Mouse (Mus musculus) forebrain, embryonic 11.5 days (tissue): ENCODE data around the gene Syne2. TPM values are rescaled to one million over a fixed set of nuclear protein-coding genes. Genes with fewer than 3 reads are reported as not detected.

Experiments used
- ATAC-seq: fragments of 200-750 bp; cut with Nextera tagmentation; replicated peaks from 2 replicates; pipeline ENCODE4 v1.8.0; 2017; ENCODE audit warnings: moderate TSS enrichment; ENCODE audit not compliant: low FRiP score
- DNase-seq: peaks from one replicate; pipeline ENCODE4 v3.0.0-alpha.2; 2017; ENCODE audit warnings: low spot score
- H3K27ac ChIP-seq: fragments of 300-500 bp; sonication (generic); 2 replicates; pipeline ENCODE4 v1.5.1; 2014; ENCODE audit warnings: low read depth, low read length
- H3K27me3 ChIP-seq: fragments of 300-500 bp; sonication (generic); 2 replicates; pipeline ENCODE4 v1.6.1; 2014; ENCODE audit warnings: mild to moderate bottlenecking, low read length, mixed read lengths; ENCODE audit not compliant: control insufficient read depth, insufficient read depth
- H3K36me3 ChIP-seq: fragments of 300-500 bp; sonication (generic); 2 replicates; pipeline ENCODE4 v1.6.1; 2014; ENCODE audit warnings: mild to moderate bottlenecking, low read length, moderate library complexity, mixed read lengths; ENCODE audit not compliant: control insufficient read depth, insufficient read depth
- H3K4me1 ChIP-seq: fragments of 300-500 bp; sonication (generic); replicated peaks from 2 replicates; pipeline ENCODE4 v1.6.1; 2014; ENCODE audit warnings: low read length, mixed read lengths; ENCODE audit not compliant: control insufficient read depth, insufficient read depth
- H3K4me2 ChIP-seq: fragments of 300-500 bp; sonication (generic); 2 replicates; pipeline ENCODE4 v1.6.1; 2014; ENCODE audit warnings: low read depth, mild to moderate bottlenecking, low read length, moderate library complexity, mixed read lengths; ENCODE audit not compliant: severe bottlenecking
- H3K4me3 ChIP-seq: fragments of 300-500 bp; sonication (generic); 2 replicates; pipeline ENCODE4 v1.5.1; 2014; ENCODE audit warnings: low read depth, low read length
- H3K9ac ChIP-seq: fragments of 300-500 bp; sonication (generic); 2 replicates; pipeline ENCODE4 v1.6.1; 2014; ENCODE audit warnings: low read length
- H3K9me3 ChIP-seq: fragments of 300-500 bp; sonication (generic); 2 replicates; pipeline ENCODE4 v1.6.1; 2016; ENCODE audit warnings: low read length, mixed read lengths; ENCODE audit not compliant: control insufficient read depth
- WGBS: fragments of 180-500 bp; shearing (Covaris S2); extraction: QIAGEN DNeasy Blood & Tissue Kit; methylation state at CpG from one replicate; pipeline ENCODE4 v1.1.7; 2014; 5-methylcytosine and 5-hydroxymethylcytosine counted together
- polyA plus RNA-seq: library from polyadenylated mRNA; unstranded; fragments of >200 nt; fragmentation: Nextera tagmentation; extraction: Ambion mirVana; gene quantifications from 2 replicates; pipeline ENCODE4 v1.2.1, GENCODE M21; 2014

Gene Syne2
- polyA plus RNA-seq, 1 experiment from 2014 or later: 127 TPM

GRCm38 (mm10) chr12:76071935-76072849 lies 254.3 kb downstream of the Syne2 start:
- DNase-seq (peak; percentile 73), ATAC-seq (no peak)
- WGBS: 4% methylated on average over 19 of the region's 19 CpGs
- Histone ChIP-seq H3K27ac (peak overlapping the region; percentile 65), H3K27me3 (no peaks in the 10 kb centered on the region), H3K4me2 (peak overlapping the region; percentile 28; the same call in 1 of the 2 replicates), H3K36me3 (peaks cover 4% of the 10 kb centered on the region; the same call in 1 of the 2 replicates), H3K9ac (peak overlapping the region; percentile 13), H3K4me3 (peak overlapping the region; percentile 9), H3K9me3 (no peaks in the 10 kb centered on the region), H3K4me1 (peaks cover 12% of the 10 kb centered on the region)

DNA sequence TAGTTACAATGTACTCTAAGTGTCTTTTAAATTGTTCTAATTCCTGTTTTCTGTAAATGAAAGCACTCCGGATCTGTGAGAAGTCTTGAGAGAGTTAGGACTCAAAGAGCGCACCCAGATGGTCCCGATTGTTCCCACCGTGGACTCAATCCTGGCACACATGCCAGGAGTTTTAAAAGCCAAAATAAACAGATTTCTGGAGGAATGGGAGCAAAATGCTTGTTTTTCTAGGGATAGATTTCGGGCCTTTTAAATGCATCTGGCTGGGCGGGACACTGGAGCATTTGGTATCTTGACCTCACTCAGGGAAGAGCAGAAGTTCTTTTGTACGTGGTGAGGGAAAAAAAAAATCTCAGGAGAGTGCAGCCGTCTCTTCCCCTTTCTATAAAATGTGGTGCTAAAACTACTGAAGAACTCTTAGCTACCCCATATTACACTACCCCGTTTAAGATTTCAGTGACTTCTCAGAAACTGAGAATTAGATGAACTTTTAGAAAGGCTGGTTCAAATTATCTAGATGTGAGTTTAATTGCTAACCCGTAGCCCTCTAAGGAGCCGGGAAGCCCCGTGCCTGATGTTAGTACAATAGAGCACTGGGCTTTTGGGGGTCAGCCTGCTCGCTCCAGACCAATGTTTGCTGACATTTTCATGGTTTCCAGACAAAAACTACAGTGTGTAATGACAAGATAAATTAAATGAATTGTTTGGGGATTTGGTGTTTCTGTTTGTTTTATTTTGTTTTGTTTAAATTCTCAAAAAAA lies 255.3 kb downstream of the Syne2 start:
- no peak overlapping the region for H3K27ac ChIP-seq
- H3K27me3 ChIP-seq: no peaks in the 10 kb centered on the region
- H3K9ac ChIP-seq: no peak overlapping the region; the same call in 1 of the 2 replicates
- H3K36me3 ChIP-seq: peaks cover 6% of the 10 kb centered on the region; the same call in 1 of the 2 replicates
- ATAC-seq: no peak
- peak overlapping the region; percentile 29; the same call in 1 of the 2 replicates for H3K4me2 ChIP-seq
- peaks cover 12% of the 10 kb centered on the region for H3K4me1 ChIP-seq
- no peaks in the 10 kb centered on the region for H3K9me3 ChIP-seq
- DNase-seq: peak; percentile 57
- peak overlapping the region; percentile 15; the same call in 1 of the 2 replicates for H3K4me3 ChIP-seq
- WGBS: 6% methylated on average over 13 of the region's 13 CpGs

GRCm38 (mm10) chr12:76073981-76074380 lies 256.0 kb downstream of the Syne2 start:
- Histone ChIP-seq H3K4me1 (peaks cover 12% of the 10 kb centered on the region), H3K4me2 (no peak overlapping the region), H3K27ac (no peak overlapping the region), H3K27me3 (no peaks in the 10 kb centered on the region), H3K36me3 (peaks cover 8% of the 10 kb centered on the region), H3K9me3 (no peaks in the 10 kb centered on the region), H3K4me3 (no peak overlapping the region), H3K9ac (no peak overlapping the region)
- WGBS: 17% methylated on average over 7 of the region's 7 CpGs
- DNase-seq: no peak
- no peak for ATAC-seq

- peaks cover 6% of the 10 kb centered on the region for H3K36me3 ChIP-seq
Measured at GRCm38 (mm10) chr12:76080876-76081556, 263.1 kb downstream of the Syne2 start.

GRCm38 (mm10) chr12:76081557-76082211 lies 263.8 kb downstream of the Syne2 start:
- Histone ChIP-seq H3K4me1 (0 out of 2 replicates have a peak, but pooled peaks cover 3% of the 10 kb centered on the region), H3K9ac (peak overlapping the region; percentile 47), H3K27me3 (no peaks in the 10 kb centered on the region), H3K9me3 (no peaks in the 10 kb centered on the region), H3K4me2 (peak overlapping the region; percentile 38), H3K27ac (no peak overlapping the region), H3K4me3 (0 out of 2 replicates have a peak overlapping the region, but pooled peaks have one; percentile 10), H3K36me3 (peaks cover 6% of the 10 kb centered on the region)
- peak; percentile 64; the same call in 1 of the 2 replicates for ATAC-seq
- 6% methylated on average over 22 of the region's 22 CpGs for WGBS
- peak; percentile 64 for DNase-seq

More at GRCm38 (mm10) chr12:76080876-76081556, 263.1 kb downstream of the Syne2 start:
- H3K9me3 ChIP-seq: no peaks in the 10 kb centered on the region
- H3K4me3 ChIP-seq: no peak overlapping the region
- WGBS: 46% methylated on average over 14 of the region's 14 CpGs
- no peak overlapping the region for H3K27ac ChIP-seq
- H3K4me2 ChIP-seq: peak overlapping the region; percentile 38
- H3K4me1 ChIP-seq: 0 out of 2 replicates have a peak, but pooled peaks cover 3% of the 10 kb centered on the region
- peak overlapping the region; percentile 47 for H3K9ac ChIP-seq
- no peak for DNase-seq
- ATAC-seq: no peak
- H3K27me3 ChIP-seq: no peaks in the 10 kb centered on the region

- Histone ChIP-seq H3K4me1 (0 out of 2 replicates have a peak, but pooled peaks cover 3% of the 10 kb centered on the region), H3K4me2 (no peak overlapping the region), H3K9ac (no peak overlapping the region), H3K27me3 (no peaks in the 10 kb centered on the region), H3K27ac (no peak overlapping the region), H3K36me3 (no peaks in the 10 kb centered on the region; the same call in 1 of the 2 replicates), H3K4me3 (no peak overlapping the region), H3K9me3 (no peaks in the 10 kb centered on the region)
- 92% methylated on average over 9 of the region's 9 CpGs for WGBS
- DNase-seq (no peak), ATAC-seq (no peak)
Measured at GRCm38 (mm10) chr12:76085066-76085465, 267.1 kb downstream of the Syne2 start.

DNA sequence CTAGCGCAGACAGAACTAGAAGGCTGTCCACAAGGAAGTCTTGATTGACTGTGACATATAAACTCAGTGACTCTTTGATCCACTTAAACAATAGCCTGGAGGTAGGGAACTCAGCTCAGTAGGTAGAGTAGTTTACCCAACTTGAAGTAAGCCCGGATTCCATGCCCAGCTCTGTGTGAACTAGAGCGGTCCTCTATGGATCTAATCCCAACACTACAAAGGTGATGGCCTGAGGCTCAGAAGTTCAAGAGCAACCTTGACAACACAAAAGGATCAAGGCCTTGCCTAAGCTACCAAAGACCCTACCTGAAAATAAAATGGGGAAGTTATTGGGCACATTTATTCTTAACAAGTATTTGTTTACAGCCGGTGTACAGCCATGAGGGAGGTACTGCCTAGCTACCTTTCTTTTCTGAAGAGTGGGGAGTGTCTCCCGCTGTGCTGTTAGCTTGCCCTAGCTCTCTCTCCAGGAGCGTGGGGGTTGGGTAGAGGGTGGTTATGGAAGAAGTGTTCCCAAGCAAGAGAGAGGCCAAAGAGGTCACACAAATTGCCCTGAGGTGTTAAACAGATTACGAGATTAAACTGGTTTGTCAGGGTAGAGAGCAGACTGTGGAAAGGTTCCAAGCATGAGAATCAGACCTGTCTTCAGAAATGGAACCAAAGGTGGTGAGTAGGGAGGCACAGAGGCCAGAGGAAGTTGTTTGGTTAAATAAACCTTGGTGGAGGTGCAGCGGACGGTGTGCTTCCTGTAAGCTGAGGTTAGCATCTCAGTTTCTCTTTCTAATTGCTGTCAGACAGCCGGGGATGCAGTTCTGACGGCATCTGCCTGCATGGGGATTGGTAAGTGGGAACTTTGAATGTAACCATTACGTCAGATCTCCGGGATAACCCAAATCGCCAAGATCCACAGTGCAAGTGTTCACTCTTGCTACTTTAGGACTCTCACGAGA lies 268.3 kb downstream of the Syne2 start:
- Histone ChIP-seq H3K9me3 (no peaks in the 10 kb centered on the region), H3K9ac (no peak overlapping the region), H3K4me2 (no peak overlapping the region), H3K27ac (no peak overlapping the region), H3K4me3 (no peak overlapping the region), H3K36me3 (no peaks in the 10 kb centered on the region; the same call in 1 of the 2 replicates), H3K27me3 (no peaks in the 10 kb centered on the region), H3K4me1 (0 out of 2 replicates have a peak, but pooled peaks cover 2% of the 10 kb centered on the region)
- ATAC-seq (no peak), DNase-seq (no peak)
- WGBS: 70% methylated on average over 15 of the region's 15 CpGs
